Mouse (Mus musculus) hindbrain, postnatal 0 days (tissue): Measurements from ENCODE around the gene Rflna. TPM values are rescaled to one million over a fixed set of nuclear protein-coding genes. Genes with fewer than 3 reads are reported as not detected.

ENCODE experiments used
- ATAC-seq: fragments of 200-750 bp; cut with Nextera tagmentation; 2 replicates; pipeline ENCODE4 v1.8.0; 2017; ENCODE audit warnings: mild to moderate bottlenecking, moderate TSS enrichment, moderate library complexity
- DNase-seq: peaks from one replicate; pipeline ENCODE4 v3.0.0-alpha.2; 2015; ENCODE audit warnings: low spot score
- H3K27ac ChIP-seq: fragments of 300-500 bp; sonication (generic); 2 replicates; pipeline ENCODE4 v1.5.1; 2014; ENCODE audit warnings: mild to moderate bottlenecking
- H3K27me3 ChIP-seq: fragments of 300-500 bp; sonication (generic); 2 replicates; pipeline ENCODE4 v1.6.1; 2014; ENCODE audit warnings: low read length, mixed read lengths; ENCODE audit not compliant: insufficient read depth
- H3K36me3 ChIP-seq: fragments of 300-500 bp; sonication (generic); 2 replicates; pipeline ENCODE4 v1.6.1; 2014; ENCODE audit warnings: low read length, mixed read lengths; ENCODE audit not compliant: insufficient read depth
- H3K4me1 ChIP-seq: fragments of 300-500 bp; sonication (generic); 2 replicates; pipeline ENCODE4 v1.6.1; 2014; ENCODE audit warnings: antibody characterized with exemption, low read length, mixed read lengths; ENCODE audit not compliant: insufficient read depth
- H3K4me2 ChIP-seq: fragments of 300-500 bp; sonication (generic); 2 replicates; pipeline ENCODE4 v1.6.1; 2014; ENCODE audit warnings: low read depth, mild to moderate bottlenecking, low read length, moderate library complexity, mixed read lengths
- H3K4me3 ChIP-seq: fragments of 300-500 bp; sonication (generic); 2 replicates; pipeline ENCODE4 v1.5.1; 2014; ENCODE audit warnings: low read length
- H3K9ac ChIP-seq: fragments of 300-500 bp; sonication (generic); replicated peaks from 2 replicates; pipeline ENCODE4 v1.6.1; 2014; ENCODE audit warnings: mild to moderate bottlenecking, low read length, moderate library complexity, mixed read lengths
- H3K9me3 ChIP-seq: fragments of 300-500 bp; sonication (generic); 2 replicates; pipeline ENCODE4 v1.6.1; 2016; ENCODE audit warnings: low read length, mixed read lengths
- CTCF ChIP-seq: IDR thresholded peaks from 2 replicates; pipeline ENCODE4 v1.5.1; 2016; ENCODE audit warnings: antibody characterized with exemption, control low read depth, low read depth
- WGBS: fragments of 180-500 bp; shearing (Covaris S2); extraction: QIAGEN DNeasy Blood & Tissue Kit; methylation state at CpG from one replicate; pipeline ENCODE4 v1.1.7; 2014; 5-methylcytosine and 5-hydroxymethylcytosine counted together
- polyA plus RNA-seq: library from polyadenylated mRNA; unstranded; fragments of >200 nt; fragmentation: Nextera tagmentation; extraction: Ambion mirVana; gene quantifications from 2 replicates; pipeline ENCODE4 v1.2.1, GENCODE M21; 2015
- total RNA-seq: library from RNA; depleted of rRNA; stranded (reverse); fragments of >200 nt; gene quantifications from 2 replicates; pipeline ENCODE4 v1.2.3, GENCODE M21; 2014

The Rflna gene
- total and polyA plus RNA-seq, 2 experiments from 2014 or later = 7.5 to 9.8 TPM

- Histone ChIP-seq H3K9me3 (no peaks in the 10 kb centered on the region), H3K4me3 (no peak overlapping the region), H3K4me1 (no peaks in the 10 kb centered on the region; the same call in 1 of the 2 replicates), H3K27ac (no peak overlapping the region), H3K4me2 (no peak overlapping the region), H3K36me3 (peaks cover 63% of the 10 kb centered on the region), H3K9ac (no peak overlapping the region), H3K27me3 (no peaks in the 10 kb centered on the region)
- DNase-seq (no peak), ATAC-seq (no peak)
- 81% methylated on average over 8 of the region's 8 CpGs for WGBS
- no peak for TF ChIP-seq CTCF
Measured at GRCm38 (mm10) chr5:125036483-125036882, 33.5 kb downstream of the Rflna start.

- Histone ChIP-seq H3K27ac (peak overlapping the region; percentile 21; the same call in 1 of the 2 replicates), H3K9me3 (no peaks in the 10 kb centered on the region), H3K36me3 (peaks cover 43% of the 10 kb centered on the region), H3K4me3 (no peak overlapping the region), H3K9ac (no peak overlapping the region), H3K27me3 (no peaks in the 10 kb centered on the region), H3K4me2 (no peak overlapping the region), H3K4me1 (no peaks in the 10 kb centered on the region; the same call in 1 of the 2 replicates)
- TF ChIP-seq CTCF = no peak
- 81% methylated on average over 8 of the region's 8 CpGs for WGBS
- DNase-seq (no peak), ATAC-seq (peak; percentile 22; the same call in 1 of the 2 replicates)
Measured at GRCm38 (mm10) chr5:125039377-125040027, 36.5 kb downstream of the Rflna start.

GRCm38 (mm10) chr5:125040128-125040584, 37.1 kb downstream of the Rflna start:
- Histone ChIP-seq H3K9ac (no peak overlapping the region), H3K4me1 (no peaks in the 10 kb centered on the region; the same call in 1 of the 2 replicates), H3K27me3 (no peaks in the 10 kb centered on the region), H3K9me3 (no peaks in the 10 kb centered on the region), H3K27ac (peak overlapping the region; percentile 21; the same call in 1 of the 2 replicates), H3K36me3 (peaks cover 41% of the 10 kb centered on the region), H3K4me3 (no peak overlapping the region), H3K4me2 (no peak overlapping the region)
- ATAC-seq (no peak), DNase-seq (peak; percentile 56)
- WGBS = 43% methylated on average over 5 of the region's 5 CpGs
- no peak for TF ChIP-seq CTCF

- Histone ChIP-seq H3K4me1 (no peaks in the 10 kb centered on the region; the same call in 1 of the 2 replicates), H3K4me2 (no peak overlapping the region), H3K4me3 (no peak overlapping the region), H3K9me3 (no peaks in the 10 kb centered on the region), H3K27ac (no peak overlapping the region), H3K9ac (no peak overlapping the region), H3K36me3 (peaks cover 37% of the 10 kb centered on the region), H3K27me3 (no peaks in the 10 kb centered on the region)
- DNase-seq = no peak
- no peak for TF ChIP-seq CTCF
- ATAC-seq = no peak
- 77% methylated on average over 9 of the region's 9 CpGs for WGBS
Measured at GRCm38 (mm10) chr5:125041578-125041977, 38.6 kb downstream of the Rflna start.

GRCm38 (mm10) chr5:125043448-125043847, 40.4 kb downstream of the Rflna start:
- ATAC-seq = 0 out of 2 replicates have a peak, but pooled peaks have one; percentile 21
- H3K9me3 ChIP-seq = no peaks in the 10 kb centered on the region
- no peak for DNase-seq
- 50% methylated on average over 6 of the region's 6 CpGs for WGBS
- TF ChIP-seq CTCF = no peak
- H3K9ac ChIP-seq = 0 out of 2 replicates have a peak overlapping the region, but pooled peaks have one; percentile 3
- H3K36me3 ChIP-seq = peaks cover 39% of the 10 kb centered on the region
- H3K4me1 ChIP-seq = no peaks in the 10 kb centered on the region; the same call in 1 of the 2 replicates
- H3K27ac ChIP-seq = 0 out of 2 replicates have a peak overlapping the region, but pooled peaks have one; percentile 20
- H3K4me2 ChIP-seq = no peak overlapping the region
- H3K27me3 ChIP-seq = no peaks in the 10 kb centered on the region
- H3K4me3 ChIP-seq = no peak overlapping the region

- no peak overlapping the region for H3K4me3 ChIP-seq
- 0 out of 2 replicates have a peak overlapping the region, but pooled peaks have one; percentile 27 for H3K27ac ChIP-seq
- no peak overlapping the region for H3K9ac ChIP-seq
- no peak overlapping the region for H3K4me2 ChIP-seq
- no peaks in the 10 kb centered on the region for H3K27me3 ChIP-seq
- TF ChIP-seq CTCF = no peak
- H3K36me3 ChIP-seq = peaks cover 53% of the 10 kb centered on the region
- 13% methylated on average over 5 of the region's 5 CpGs for WGBS
- 0 out of 2 replicates have a peak, but pooled peaks have one; percentile 19 for ATAC-seq
- no peak for DNase-seq
- H3K4me1 ChIP-seq = no peaks in the 10 kb centered on the region; the same call in 1 of the 2 replicates
- H3K9me3 ChIP-seq = no peaks in the 10 kb centered on the region
Measured at GRCm38 (mm10) chr5:125045202-125045601, 42.2 kb downstream of the Rflna start.

GRCm38 (mm10) chr5:125046436-125046835, 43.4 kb downstream of the Rflna start:
- Histone ChIP-seq H3K4me3 (no peak overlapping the region), H3K4me2 (no peak overlapping the region), H3K36me3 (peaks cover 60% of the 10 kb centered on the region), H3K9ac (no peak overlapping the region), H3K27ac (0 out of 2 replicates have a peak overlapping the region, but pooled peaks have one; percentile 27), H3K27me3 (no peaks in the 10 kb centered on the region), H3K9me3 (no peaks in the 10 kb centered on the region), H3K4me1 (no peaks in the 10 kb centered on the region)
- no peak for TF ChIP-seq CTCF
- WGBS = 69% methylated on average over 5 of the region's 5 CpGs
- DNase-seq (no peak), ATAC-seq (no peak)
